Comparison of ENCODE assay signal across 11 mouse cellular contexts in the genomic region with DNA sequence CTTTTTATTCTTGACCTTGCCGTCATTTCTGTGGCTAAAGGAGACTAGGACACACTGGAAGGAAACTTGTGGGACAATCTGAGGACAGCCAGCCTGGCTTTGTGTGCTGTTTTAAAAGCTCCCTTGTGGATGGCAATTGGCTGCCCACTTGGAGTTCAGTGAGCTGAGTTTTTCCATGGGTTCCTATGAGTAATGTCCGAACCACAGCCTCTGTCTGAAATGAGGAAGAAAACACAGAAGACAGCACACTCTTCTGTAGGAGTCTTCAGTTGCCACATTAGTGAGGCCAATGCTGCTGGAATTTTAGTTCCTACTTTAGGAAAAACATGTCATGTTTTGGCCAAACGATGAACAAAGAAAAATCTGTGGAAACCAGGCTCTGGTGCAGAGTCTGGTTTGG.
"Had no signal": no experiment of that assay in that cellular context is flagged by ENCODE, and none has a peak within 500 bp of the region (broad histone marks: within the 10 kb centered on the region; RNA-seq: fewer than 3 reads in every experiment).

No protein-coding gene starts in this region.

- ATAC-seq: midbrain, embryonic 16.5 days had no signal

- H3K9me3 ChIP-seq: kidney, embryonic 15.5 days; midbrain, embryonic 12.5 days; neural tube, embryonic 13.5 days had no signal

- H3K27ac ChIP-seq: kidney, embryonic 15.5 days; limb, embryonic 13.5 days; liver, embryonic 14.5 days; midbrain, embryonic 12.5 days; neural tube, embryonic 13.5 days had no signal

- H3K9ac ChIP-seq: kidney, embryonic 15.5 days; limb, embryonic 13.5 days; liver, embryonic 14.5 days; midbrain, embryonic 12.5 days; neural tube, embryonic 13.5 days had no signal

- H3K27me3 ChIP-seq: kidney, embryonic 15.5 days; limb, embryonic 13.5 days; midbrain, embryonic 12.5 days; neural tube, embryonic 13.5 days had no signal

- H3K36me3 ChIP-seq: kidney, embryonic 15.5 days; limb, embryonic 13.5 days; midbrain, embryonic 12.5 days; neural tube, embryonic 13.5 days had no signal

- H3K4me1 ChIP-seq: kidney, embryonic 15.5 days; limb, embryonic 13.5 days; midbrain, embryonic 12.5 days had no signal

- H3K4me2 ChIP-seq: kidney, embryonic 15.5 days; limb, embryonic 13.5 days; midbrain, embryonic 12.5 days; neural tube, embryonic 13.5 days had no signal

- DNase-seq: kidney, postnatal 14 days; left cerebral cortex, postnatal 4 days; lung, adult 18-20 months; retina, postnatal 1 day; thymus, postnatal 4 days had no signal

- H3K4me3 ChIP-seq: kidney, embryonic 15.5 days; limb, embryonic 13.5 days; midbrain, embryonic 12.5 days; neural tube, embryonic 13.5 days had no signal
